24 mouse cellular contexts compared by ENCODE assay signal in genomic region chr5:74168085-74168484, GRCm38 (mm10). TPM values are rescaled to one million over a fixed set of nuclear protein-coding genes. Genes with fewer than 3 reads are reported as not detected.
A peak's percentile ranks its signal among the peaks of the same experiment; 100 is the strongest.
DNase-seq lines count a peak whose midpoint lies in the region; ATAC-seq and TF ChIP-seq lines count a peak whose summit lies in the region.
"Had no signal": no experiment of that assay in that cellular context is flagged by ENCODE, and none has a peak within 500 bp of the region (broad histone marks: within the 10 kb centered on the region; RNA-seq: fewer than 3 reads in every experiment).

No protein-coding gene starts in this region.

- no peaks in the 10 kb centered on the region for H3K36me3 ChIP-seq in heart, embryonic 13.5 days
- H3K36me3 ChIP-seq in lung, postnatal 0 days (ENCODE audit: insufficient read depth, low read length), result no peaks in the 10 kb centered on the region
- no peaks in the 10 kb centered on the region for H3K36me3 ChIP-seq in stomach, embryonic 14.5 days (ENCODE audit: control insufficient read depth, insufficient read depth, low read length)
- H3K36me3 ChIP-seq: forebrain, embryonic 12.5 days; heart, embryonic 15.5 days; kidney, embryonic 15.5 days had no signal

- H3K9ac ChIP-seq in heart, embryonic 13.5 days, result no peak overlapping the region
- no peak overlapping the region for H3K9ac ChIP-seq in lung, postnatal 0 days (replicated peaks; ENCODE audit: low read depth)
- no peak overlapping the region for H3K9ac ChIP-seq in stomach, embryonic 14.5 days (replicated peaks; ENCODE audit: low read depth, low read length)
- H3K9ac ChIP-seq: forebrain, embryonic 12.5 days; heart, embryonic 15.5 days; kidney, embryonic 15.5 days had no signal

- H3K4me3 ChIP-seq in heart, embryonic 13.5 days, result no peak overlapping the region
- H3K4me3 ChIP-seq in lung, postnatal 0 days (ENCODE audit: low read depth, low read length), result no peak overlapping the region
- no peak overlapping the region for H3K4me3 ChIP-seq in stomach, embryonic 14.5 days (ENCODE audit: low read depth, low read length)
- H3K4me3 ChIP-seq: forebrain, embryonic 12.5 days; heart, embryonic 15.5 days; kidney, embryonic 15.5 days; layer of hippocampus, adult 2 months; left cerebral cortex, adult 2 months; megakaryocyte, embryonic 14.5 days had no signal

- no peaks in the 10 kb centered on the region for H3K27me3 ChIP-seq in heart, embryonic 13.5 days (replicated peaks)
- H3K27me3 ChIP-seq in lung, postnatal 0 days (replicated peaks; ENCODE audit: insufficient read depth, low read length), result no peaks in the 10 kb centered on the region
- H3K27me3 ChIP-seq in stomach, embryonic 14.5 days (ENCODE audit: control insufficient read depth, insufficient read depth, low read length), result no peaks in the 10 kb centered on the region
- H3K27me3 ChIP-seq: CH12.LX; forebrain, embryonic 12.5 days; heart, embryonic 15.5 days; kidney, embryonic 15.5 days had no signal

- no peaks in the 10 kb centered on the region for H3K9me3 ChIP-seq in heart, embryonic 13.5 days
- no peaks in the 10 kb centered on the region for H3K9me3 ChIP-seq in lung, postnatal 0 days (ENCODE audit: low read length)
- H3K9me3 ChIP-seq in stomach, embryonic 14.5 days (ENCODE audit: control insufficient read depth, low read depth, low read length), result no peaks in the 10 kb centered on the region
- H3K9me3 ChIP-seq: forebrain, embryonic 12.5 days; heart, embryonic 15.5 days; kidney, embryonic 15.5 days; megakaryocyte, embryonic 14.5 days had no signal

- H3K4me1 ChIP-seq in heart, embryonic 13.5 days, result peaks cover 68% of the 10 kb centered on the region
- no peaks in the 10 kb centered on the region for H3K4me1 ChIP-seq in lung, postnatal 0 days (ENCODE audit: insufficient read depth, low read depth, low read length)
- H3K4me1 ChIP-seq in stomach, embryonic 14.5 days (ENCODE audit: control insufficient read depth, insufficient read depth, low read length), result peaks cover 26% of the 10 kb centered on the region; the same call in 1 of the 2 replicates

- ATAC-seq in heart, embryonic 13.5 days (ENCODE audit: extremely low read depth, insufficient number of reproducible peaks, low FRiP score, low TSS enrichment), result no peak
- peak; percentile 49 for ATAC-seq in lung, postnatal 0 days
- ATAC-seq in stomach, embryonic 14.5 days (ENCODE audit: insufficient number of reproducible peaks, insufficient read depth, low FRiP score, low read depth), result peak; percentile 12; the same call in 1 of the 2 replicates
- ATAC-seq: midbrain, embryonic 16.5 days had no signal

- no peak for DNase-seq in heart, postnatal 4 days
- DNase-seq in lung, postnatal 0 days (ENCODE audit: low spot score), result no peak
- DNase-seq in lung, postnatal 14 days, result no peak
- no peak for DNase-seq in right cerebral cortex, adult 2 months (ENCODE audit: low spot score in 2 of 2)
- DNase-seq in adipocyte (ENCODE audit: low spot score), result no peak
- DNase-seq: cerebellum, adult 18-20 months; cerebellum, postnatal 25 days; embryo, embryonic 11 days; gastrocnemius, postnatal 10 days; heart, adult 11 months; left cerebral cortex, postnatal 4 days; lung, adult 18-20 months; right cerebral cortex, postnatal 25 days had no signal

- H3K4me2 ChIP-seq in heart, embryonic 13.5 days, result no peak overlapping the region
- no peak overlapping the region for H3K4me2 ChIP-seq in lung, postnatal 0 days (replicated peaks; ENCODE audit: low read depth, low read length)
- no peak overlapping the region for H3K4me2 ChIP-seq in stomach, embryonic 14.5 days (replicated peaks; ENCODE audit: low read depth, low read length)
- H3K4me2 ChIP-seq: forebrain, embryonic 12.5 days; heart, embryonic 15.5 days; kidney, embryonic 15.5 days; liver, embryonic 11.5 days had no signal

- 73% methylated on average over 3 of the region's 3 CpGs for WGBS in heart, embryonic 13.5 days
- WGBS in lung, postnatal 0 days, result 49% methylated on average over 3 of the region's 3 CpGs
- WGBS in stomach, embryonic 14.5 days, result 29% methylated on average over 3 of the region's 3 CpGs

- no peak for TF ChIP-seq CTCF in lung, postnatal 0 days (IDR thresholded peaks at IDR 0.05)

- TF ChIP-seq EP300 in lung, postnatal 0 days (IDR thresholded peaks at IDR 0.05), result no peak

- H3K27ac ChIP-seq in heart, embryonic 13.5 days (replicated peaks), result peak overlapping the region; percentile 36
- H3K27ac ChIP-seq in lung, postnatal 0 days (ENCODE audit: low read length), result no peak overlapping the region
- H3K27ac ChIP-seq in stomach, embryonic 14.5 days (ENCODE audit: low read length), result no peak overlapping the region
- H3K27ac ChIP-seq: forebrain, embryonic 12.5 days; heart, embryonic 15.5 days; kidney, embryonic 15.5 days; layer of hippocampus, adult 2 months; left cerebral cortex, adult 2 months had no signal

RNA-seq across cellular contexts. Expression of gene Rasl11b, which starts 27.0 kb away (rescaled TPM):
- polyA plus RNA-seq in heart, embryonic 13.5 days (2015; fragmentation: Nextera tagmentation; extraction: Ambion mirVana), result 79.7 and 88.1 TPM in 2 replicates
- 10 to 100 TPM; 71.9 to 73.4 TPM for total RNA-seq in heart, postnatal 4 days (2021)
- polyA plus RNA-seq in lung, postnatal 0 days (2015; fragmentation: Nextera tagmentation; extraction: Ambion mirVana), result 80.4 and 86.7 TPM in 2 replicates
- polyA plus RNA-seq in stomach, embryonic 14.5 days (2014; fragmentation: Nextera tagmentation; extraction: Ambion mirVana), result 51.2 and 52.0 TPM in 2 replicates
